Mouse (Mus musculus): ENCODE data around the gene Qpctl.

DNA sequence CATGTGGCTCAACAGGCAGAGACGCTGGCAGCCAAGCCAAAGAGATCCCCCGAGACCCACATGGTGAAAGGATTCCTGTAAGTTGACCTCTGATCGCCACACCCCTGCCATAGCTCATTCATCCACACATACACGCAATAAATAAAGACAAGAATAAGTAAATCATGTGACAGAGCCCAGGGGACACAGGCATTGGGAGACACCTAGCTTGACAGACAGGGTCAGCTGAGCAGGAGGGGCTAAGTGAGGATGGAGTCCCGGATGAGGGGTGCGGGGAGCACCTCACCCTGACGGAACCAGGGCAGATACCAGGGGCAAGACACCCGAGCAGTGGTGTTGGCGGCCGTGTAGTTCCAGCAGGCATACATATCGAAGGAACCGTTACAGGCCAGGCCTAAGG, 14.7 kb upstream of the Qpctl start:
- TF ChIP-seq CTCF (IDR thresholded peaks at IDR 0.05 in 2 of 3, conservative IDR thresholded peaks at IDR 0.05 in 1 of 3; ENCODE audit: control insufficient read depth in 1 of 3, insufficient read depth in 1 of 3, low read depth in 2 of 3, low read length in 3 of 3, poor library complexity in 1 of 3, severe bottlenecking in 1 of 3) (no peak), POLR2AphosphoS2 (IDR thresholded peaks at IDR 0.05; ENCODE audit: low read length) (no peak), GATA1 (IDR thresholded peaks at IDR 0.05; ENCODE audit: low read depth, low read length) (no peak), KAT2A (conservative IDR thresholded peaks at IDR 0.05; ENCODE audit: low read depth, low read length) (no peak), POLR2A (IDR thresholded peaks at IDR 0.05; ENCODE audit: control insufficient read depth in 1 of 2, insufficient read depth in 1 of 2, low read depth in 1 of 2, low read length in 2 of 2, poor library complexity in 1 of 2) (no peak), EP300 (IDR thresholded peaks at IDR 0.05; ENCODE audit: low read depth in 1 of 2, low read length in 2 of 2) (no peak), MAFK (IDR thresholded peaks at IDR 0.05; ENCODE audit: borderline replicate concordance, low read depth, low read length) (no peak), MAZ (IDR thresholded peaks at IDR 0.05; ENCODE audit: low read depth, low read length) (no peak), GABPA (IDR thresholded peaks at IDR 0.05; ENCODE audit: low read depth, low read length) (no peak), HCFC1 (IDR thresholded peaks at IDR 0.05; ENCODE audit: low read depth, low read length) (no peak), TCF12 (IDR thresholded peaks at IDR 0.05; ENCODE audit: low read depth, low read length) (no peak), E2F4 (IDR thresholded peaks at IDR 0.05; ENCODE audit: borderline replicate concordance, low read depth, low read length) (no peak), TBP (IDR thresholded peaks at IDR 0.05; ENCODE audit: low read depth, low read length) (no peak), RCOR1 (IDR thresholded peaks at IDR 0.05; ENCODE audit: low read depth, low read length) (no peak)
